In genomic region chr17:34717401-34717800, GRCm38 (mm10) we compare ENCODE assay signal across 26 mouse cellular contexts. TPM values are rescaled to one million over a fixed set of nuclear protein-coding genes. Genes with fewer than 3 reads are reported as not detected.
DNase-seq lines count a peak whose midpoint lies in the region; ATAC-seq and TF ChIP-seq lines count a peak whose summit lies in the region.
"Had no signal": no experiment of that assay in that cellular context is flagged by ENCODE, and none has a peak within 500 bp of the region (broad histone marks: within the 10 kb centered on the region; RNA-seq: fewer than 3 reads in every experiment).

No protein-coding gene starts in this region.

- H3K4me1 ChIP-seq in forebrain, postnatal 0 days (ENCODE audit: insufficient read depth) = no peaks in the 10 kb centered on the region
- no peaks in the 10 kb centered on the region for H3K4me1 ChIP-seq in hindbrain, embryonic 14.5 days (replicated peaks; ENCODE audit: control insufficient read depth, insufficient read depth, low read length)
- H3K4me1 ChIP-seq: embryonic facial prominence, embryonic 13.5 days; embryonic facial prominence, embryonic 15.5 days; forebrain, embryonic 10.5 days; forebrain, embryonic 12.5 days had no signal

- peak; percentile 69 to 82 for DNase-seq in adrenal gland, adult (ENCODE audit: inconsistent age in 2 of 2, low spot score in 1 of 2)
- DNase-seq in adrenal gland, postnatal 4 days (ENCODE audit: low spot score in 2 of 2) = no peak
- DNase-seq in cerebellum, postnatal 10 days = peak; percentile 42 to 44
- DNase-seq in adrenal gland, postnatal 10 days = peak; percentile 45
- peak; percentile 31 for DNase-seq in adrenal gland, postnatal 25 days
- no peak for DNase-seq in forebrain, postnatal 0 days
- DNase-seq in hindbrain, embryonic 14.5 days (ENCODE audit: low spot score) = no peak
- DNase-seq: cerebellum, adult 11-12 months; cerebellum, adult 2 months; cerebellum, adult 9-10 months; cerebellum, postnatal 36 days; embryo, embryonic 11 days had no signal

- H3K9me3 ChIP-seq in forebrain, postnatal 0 days (ENCODE audit: low read length) = no peaks in the 10 kb centered on the region
- H3K9me3 ChIP-seq in hindbrain, embryonic 14.5 days (ENCODE audit: control insufficient read depth, low read length) = no peaks in the 10 kb centered on the region
- H3K9me3 ChIP-seq: embryonic facial prominence, embryonic 13.5 days; embryonic facial prominence, embryonic 15.5 days; forebrain, embryonic 10.5 days; forebrain, embryonic 12.5 days; G1E had no signal

- no peaks in the 10 kb centered on the region for H3K27me3 ChIP-seq in forebrain, postnatal 0 days (ENCODE audit: insufficient read depth, low read length)
- no peaks in the 10 kb centered on the region for H3K27me3 ChIP-seq in hindbrain, embryonic 14.5 days (ENCODE audit: control insufficient read depth, insufficient read depth, low read length)
- H3K27me3 ChIP-seq: embryonic facial prominence, embryonic 13.5 days; embryonic facial prominence, embryonic 15.5 days; forebrain, embryonic 12.5 days; Patski had no signal

- H3K9ac ChIP-seq in forebrain, postnatal 0 days = no peak overlapping the region
- no peak overlapping the region for H3K9ac ChIP-seq in hindbrain, embryonic 14.5 days
- H3K9ac ChIP-seq: embryonic facial prominence, embryonic 13.5 days; embryonic facial prominence, embryonic 15.5 days; forebrain, embryonic 12.5 days had no signal

- no peak overlapping the region for H3K4me2 ChIP-seq in forebrain, postnatal 0 days (ENCODE audit: low read depth)
- H3K4me2 ChIP-seq in hindbrain, embryonic 14.5 days (replicated peaks) = no peak overlapping the region
- H3K4me2 ChIP-seq: embryonic facial prominence, embryonic 13.5 days; embryonic facial prominence, embryonic 15.5 days; forebrain, embryonic 12.5 days had no signal

- H3K36me3 ChIP-seq in forebrain, postnatal 0 days (ENCODE audit: insufficient read depth) = no peaks in the 10 kb centered on the region
- no peaks in the 10 kb centered on the region for H3K36me3 ChIP-seq in hindbrain, embryonic 14.5 days (replicated peaks; ENCODE audit: control insufficient read depth, insufficient read depth)
- H3K36me3 ChIP-seq: embryonic facial prominence, embryonic 13.5 days; embryonic facial prominence, embryonic 15.5 days; forebrain, embryonic 10.5 days; forebrain, embryonic 12.5 days; G1E had no signal

- no peak overlapping the region for H3K27ac ChIP-seq in forebrain, postnatal 0 days (ENCODE audit: low read depth, low read length)
- no peak overlapping the region for H3K27ac ChIP-seq in hindbrain, embryonic 14.5 days
- H3K27ac ChIP-seq: embryonic facial prominence, embryonic 13.5 days; embryonic facial prominence, embryonic 15.5 days; forebrain, embryonic 10.5 days; forebrain, embryonic 12.5 days had no signal

- no peak for ATAC-seq in cerebellum, adult (ENCODE audit: insufficient number of reproducible peaks, low FRiP score, low TSS enrichment)
- ATAC-seq in forebrain, postnatal 0 days = no peak
- no peak for ATAC-seq in hindbrain, embryonic 14.5 days (ENCODE audit: low FRiP score)
- ATAC-seq: activated CD4-positive, CD25-positive, alpha-beta regulatory T cell, adult 4 months; forebrain, embryonic 14.5 days; forebrain, embryonic 16.5 days; Patski had no signal

- H3K4me3 ChIP-seq in forebrain, postnatal 0 days (ENCODE audit: low read depth, low read length) = no peak overlapping the region
- H3K4me3 ChIP-seq in hindbrain, embryonic 14.5 days (replicated peaks; ENCODE audit: low read length) = no peak overlapping the region
- H3K4me3 ChIP-seq: embryonic facial prominence, embryonic 13.5 days; embryonic facial prominence, embryonic 15.5 days; erythroblast, embryonic 14.5 days; forebrain, embryonic 10.5 days; forebrain, embryonic 12.5 days had no signal

- 78% methylated on average over 11 of the region's 11 CpGs for WGBS in forebrain, postnatal 0 days
- WGBS in hindbrain, embryonic 14.5 days = 82% methylated on average over 11 of the region's 11 CpGs

- no peak for TF ChIP-seq CTCF in forebrain, postnatal 0 days (IDR thresholded peaks at IDR 0.05; ENCODE audit: low read depth)

RNA-seq across cellular contexts. Expression of gene C4b, which starts 26.3 kb away (rescaled TPM):
- 100 to 1,000 TPM; 105 to 151 TPM for total RNA-seq in adrenal gland, postnatal 4 days (2021)
- total RNA-seq in adrenal gland, postnatal 10 days (2021) = 100 to 1,000 TPM in 1 of 2 experiments, 10 to 100 TPM in 1; 88.4 to 156 TPM
- total RNA-seq in adrenal gland, postnatal 25 days (2021) = 134 and 138 TPM in 2 replicates
- total RNA-seq in forebrain, postnatal 0 days (2014; rRNA removed) = 1.5 and 1.6 TPM in 2 replicates
- polyA plus RNA-seq in forebrain, postnatal 0 days (2015; fragmentation: Nextera tagmentation; extraction: Ambion mirVana) = 0.59 and 0.75 TPM in 2 replicates
- 0.22 TPM in 1 of 2 replicates, not detected in the other for polyA plus RNA-seq in hindbrain, embryonic 14.5 days (2014; fragmentation: Nextera tagmentation; extraction: Ambion mirVana)
- polyA plus RNA-seq: activated CD4-positive, CD25-positive, alpha-beta regulatory T cell, adult 4 months; C2C12; embryonic facial prominence, embryonic 11.5 days; embryonic facial prominence, embryonic 13.5 days; forebrain, embryonic 10.5 days; forebrain, embryonic 12.5 days; forebrain, embryonic 14.5 days; forebrain, embryonic 16.5 days; G1E had no signal

RNA-seq across cellular contexts. Expression of gene Tnxb, which starts 47.1 kb away (rescaled TPM):
- total RNA-seq in adrenal gland, postnatal 4 days (2021) = 10 to 100 TPM; 29.4 to 33.0 TPM
- 10 to 100 TPM; 40.6 to 47.3 TPM for total RNA-seq in adrenal gland, postnatal 10 days (2021)
- total RNA-seq in adrenal gland, postnatal 25 days (2021) = 23.7 and 25.4 TPM in 2 replicates
- 1.0 and 1.7 TPM in 2 replicates for total RNA-seq in forebrain, postnatal 0 days (2014; rRNA removed)
- polyA plus RNA-seq in forebrain, postnatal 0 days (2015; fragmentation: Nextera tagmentation; extraction: Ambion mirVana) = 0.08 and 0.16 TPM in 2 replicates
- polyA plus RNA-seq in hindbrain, embryonic 14.5 days (2014; fragmentation: Nextera tagmentation; extraction: Ambion mirVana) = 0.24 and 0.43 TPM in 2 replicates
- total RNA-seq: common myeloid progenitor, adult 5-6 weeks had no signal
- polyA plus RNA-seq: activated CD4-positive, CD25-positive, alpha-beta regulatory T cell, adult 4 months; embryonic facial prominence, embryonic 11.5 days; erythroblast, embryonic 14.5 days; forebrain, embryonic 10.5 days; G1E had no signal

Comparison
In these comparisons a context has a peak if more than half of its experiments do, and no peak if none do; other contexts are left out.
1. DNase-seq: peak in adrenal gland, adult (2 of 2), cerebellum, postnatal 10 days (2 of 2), adrenal gland, postnatal 10 days (single experiment) and adrenal gland, postnatal 25 days (single experiment); none in adrenal gland, postnatal 4 days (0 of 2), forebrain, postnatal 0 days (single experiment) and hindbrain, embryonic 14.5 days (single experiment).
2. RNA of gene C4b, which starts 26.3 kb away (total RNA-seq): 88.4 to 156 TPM in adrenal gland, postnatal 10 days, 105 to 151 TPM in adrenal gland, postnatal 4 days and 134 to 138 TPM in adrenal gland, postnatal 25 days; 1.5 to 1.6 TPM in forebrain, postnatal 0 days; every median in the first group is over 10 times any median in the second.